Mouse (Mus musculus) gastrocnemius, adult 2 months (tissue): ENCODE measurements around the gene Ptpn11. TPM values are rescaled to one million over a fixed set of nuclear protein-coding genes. Genes with fewer than 3 reads are reported as not detected.
A peak's percentile ranks its signal among the peaks of the same experiment; 100 is the strongest.

Experiments used
- DNase-seq: peaks from one replicate; pipeline ENCODE4 v3.0.0; 2022
- H3K27ac ChIP-seq: fragments of 200-600 bp; 2 replicates; pipeline ENCODE4 v1.8.1; 2022; ENCODE audit warnings: mild to moderate bottlenecking
- H3K4me3 ChIP-seq: fragments of 200-600 bp; 2 replicates; pipeline ENCODE4 v1.8.1; 2022; ENCODE audit warnings: mild to moderate bottlenecking, moderate library complexity
- CTCF ChIP-seq: fragments of 200-600 bp; IDR thresholded peaks from 2 replicates; pipeline ENCODE4 v1.8.1; 2022; ENCODE audit warnings: antibody characterized with exemption, mild to moderate bottlenecking, moderate library complexity
- intact Hi-C: fragments of 180-260 bp; cut with DNase I; formaldehyde crosslinking; loops from one replicate; pipeline ENCODE4 v1.15.1; 2025
- total RNA-seq, 2 experiments: library from RNA; stranded (reverse); gene quantifications; 2 replicates each; pipeline ENCODE4 v1.2.3; 2021

Gene Ptpn11
- total RNA-seq, 2 experiments from 2014 or later = 70.6 to 74.4 TPM

DNA sequence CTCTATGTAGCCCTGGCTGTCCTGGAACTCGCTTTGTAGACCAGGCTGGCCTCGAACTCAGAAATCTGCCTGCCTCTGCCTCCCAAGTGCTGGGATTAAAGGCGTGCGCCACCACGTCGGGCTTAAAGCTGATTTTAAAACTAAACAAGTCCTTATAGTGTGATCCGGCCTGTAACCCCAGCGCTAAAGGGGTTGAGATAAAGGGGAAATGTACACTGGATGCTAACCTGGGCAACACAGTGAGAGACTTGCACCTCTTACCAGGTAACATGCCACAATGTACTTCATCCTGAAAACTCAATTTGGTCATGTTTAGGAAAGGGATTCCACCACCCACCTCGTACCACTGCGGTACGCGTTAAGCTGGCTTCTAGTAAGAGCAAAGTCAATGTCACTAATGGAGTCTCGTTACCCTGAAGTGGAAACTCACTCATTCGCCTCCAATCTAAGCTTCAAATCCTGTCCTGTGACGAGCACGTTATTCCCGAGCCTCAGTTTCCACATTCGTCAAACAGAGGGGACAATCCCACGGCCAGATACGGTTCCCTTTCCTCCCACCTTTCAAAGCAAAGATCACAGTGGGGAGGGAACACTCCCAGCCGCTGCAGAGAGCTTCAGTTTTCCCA lies 874 bp downstream of the Ptpn11 start:
- no peak for DNase-seq
- peak overlapping the region; percentile 84 for H3K4me3 ChIP-seq
- intact Hi-C loops = no loop called here
- no peak for TF ChIP-seq CTCF
- peak overlapping the region; percentile 97 for H3K27ac ChIP-seq

DNA sequence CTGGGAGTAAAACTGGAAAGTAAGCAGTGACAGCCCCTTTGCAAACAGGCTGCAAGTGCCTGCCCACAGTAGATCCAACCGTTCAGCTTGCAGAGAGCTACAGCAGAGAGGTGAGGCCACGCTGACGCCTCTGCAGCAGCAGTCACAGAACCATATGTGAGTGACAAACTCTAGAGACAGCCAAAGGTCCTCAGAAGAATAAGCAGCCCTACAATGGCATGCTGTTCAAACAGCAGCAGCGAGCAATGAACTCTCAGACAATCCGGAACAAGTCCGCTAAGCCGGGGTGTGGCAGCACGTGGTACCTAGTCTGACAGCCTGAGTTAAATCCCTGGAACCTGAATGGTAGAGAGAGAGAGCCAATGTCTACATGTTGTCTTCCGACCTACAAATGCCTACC lies 2.0 kb downstream of the Ptpn11 start:
- peak overlapping the region; percentile 24; the same call in 1 of the 2 replicates for H3K4me3 ChIP-seq
- DNase-seq = no peak
- TF ChIP-seq CTCF = no peak
- no peak overlapping the region for H3K27ac ChIP-seq
- intact Hi-C loops = no loop called here

DNA sequence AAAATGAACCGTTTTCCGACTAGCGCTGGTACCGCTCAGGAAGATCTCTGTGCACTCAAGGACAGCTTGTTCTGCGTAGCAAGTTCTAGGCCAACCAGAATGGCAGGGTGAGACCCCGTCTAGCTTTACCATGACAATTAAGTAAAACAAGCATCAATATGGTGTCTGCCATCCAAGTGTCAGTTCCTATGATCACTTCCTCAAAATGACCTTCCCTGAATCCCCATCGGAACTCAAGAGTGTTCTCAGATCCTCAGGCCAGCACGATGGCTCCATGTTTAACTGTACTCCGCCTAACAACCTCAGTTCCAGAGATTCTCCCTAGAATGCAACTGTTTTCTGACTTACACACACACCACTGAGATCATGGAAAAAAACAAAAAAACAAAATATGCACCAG lies 2.9 kb downstream of the Ptpn11 start:
- peak overlapping the region; percentile 15; the same call in 1 of the 2 replicates for H3K4me3 ChIP-seq
- intact Hi-C loops = no loop called here
- no peak for TF ChIP-seq CTCF
- DNase-seq = no peak
- H3K27ac ChIP-seq = peak overlapping the region; percentile 86

DNA sequence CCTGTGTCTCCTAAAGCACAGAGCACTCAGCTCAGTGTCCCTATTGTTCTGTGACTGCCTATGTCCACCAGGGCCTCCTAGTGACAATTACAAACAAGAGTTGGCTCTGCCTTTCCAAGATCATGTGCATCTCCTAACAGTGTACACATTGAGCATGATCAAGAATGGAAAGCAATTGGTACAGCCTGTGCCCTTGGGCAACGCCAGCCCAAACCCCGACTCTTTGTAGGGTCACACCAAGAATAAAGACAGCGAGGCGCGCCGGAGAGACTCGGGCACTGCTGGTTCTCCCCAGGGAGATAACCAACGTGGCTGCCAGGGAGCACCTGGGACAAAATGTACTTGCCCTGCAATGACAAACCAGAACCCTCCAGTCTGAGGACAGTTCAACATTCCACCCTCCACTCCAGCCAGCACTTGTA lies 3.6 kb downstream of the Ptpn11 start:
- peak overlapping the region; percentile 15 for H3K4me3 ChIP-seq
- no peak for TF ChIP-seq CTCF
- peak overlapping the region; percentile 86 for H3K27ac ChIP-seq
- peak; percentile 72 for DNase-seq
- intact Hi-C loops = no loop called here

DNA sequence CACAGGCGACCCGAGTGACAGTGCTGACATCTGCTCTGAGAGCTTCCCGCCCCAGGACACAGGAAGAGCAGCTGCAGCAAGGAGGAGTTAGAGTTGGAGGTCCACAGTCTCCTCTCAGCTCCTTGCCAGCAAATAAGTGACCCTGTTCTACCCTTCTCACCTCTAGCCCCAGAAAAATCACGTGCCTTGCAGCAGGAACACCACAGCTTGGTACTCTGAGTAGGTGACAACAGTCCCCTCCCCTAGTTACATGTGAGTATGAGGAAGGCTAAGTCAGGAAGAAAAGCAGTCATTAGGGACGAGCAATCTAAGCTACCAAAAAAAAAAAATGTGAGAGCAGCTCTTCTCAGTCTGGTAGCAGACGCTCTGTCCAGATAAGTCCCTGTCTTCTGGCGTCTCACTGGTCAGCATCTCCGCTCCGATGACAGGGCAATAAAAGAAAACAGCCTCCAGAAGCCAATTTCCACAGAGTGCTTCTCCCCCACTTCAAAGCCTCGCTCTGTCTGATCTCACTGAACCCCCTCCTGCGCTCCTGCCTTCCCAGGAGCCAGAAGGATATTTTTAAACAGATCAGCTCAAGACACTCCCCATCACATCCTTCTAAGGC lies 6.1 kb downstream of the Ptpn11 start:
- TF ChIP-seq CTCF = no peak
- peak; percentile 43 for DNase-seq
- peak overlapping the region; percentile 86 for H3K27ac ChIP-seq
- intact Hi-C loops = no loop called here
- H3K4me3 ChIP-seq = peak overlapping the region; percentile 60

DNA sequence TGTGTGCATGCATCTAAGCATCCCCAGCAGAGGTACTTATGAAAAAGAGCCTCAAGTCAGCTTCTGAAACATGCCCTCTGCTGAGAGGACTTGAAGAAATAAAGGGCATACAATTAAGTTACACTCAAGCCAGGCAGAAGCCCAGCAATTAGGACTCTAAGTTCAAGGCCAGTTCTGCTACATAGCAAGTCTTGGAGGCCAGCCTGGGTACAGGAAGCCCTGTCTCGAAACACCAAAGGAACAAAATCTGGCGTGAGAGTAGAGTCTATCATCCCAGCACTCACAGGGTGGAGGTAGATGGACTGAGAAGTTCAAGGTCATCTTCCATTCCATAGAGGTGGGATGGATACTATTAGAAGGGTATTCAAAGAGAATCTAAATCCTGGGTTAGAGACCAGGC lies 6.8 kb downstream of the Ptpn11 start:
- Histone ChIP-seq H3K4me3 (peak overlapping the region; percentile 60), H3K27ac (peak overlapping the region; percentile 86)
- intact Hi-C loops = no loop called here
- no peak for DNase-seq
- TF ChIP-seq CTCF = no peak

DNA sequence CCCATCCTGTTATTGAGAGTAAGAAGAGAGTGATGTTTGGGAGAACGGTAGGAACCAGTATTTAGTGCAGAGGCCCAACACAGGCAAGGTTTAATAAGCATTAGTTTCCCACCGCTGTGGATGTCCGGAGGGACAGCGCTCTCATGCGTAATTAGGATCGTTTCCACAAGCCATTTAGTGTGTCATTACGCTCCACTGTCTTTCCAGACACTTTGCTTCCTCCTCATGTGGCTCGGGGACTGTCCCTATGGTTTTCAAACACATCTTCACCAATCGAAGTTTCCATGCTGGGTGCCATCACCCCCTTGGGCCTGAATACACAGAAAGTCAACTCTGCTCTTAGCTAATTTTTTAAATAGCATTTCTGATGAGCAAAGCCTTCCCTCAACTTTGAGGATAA lies 7.9 kb downstream of the Ptpn11 start:
- no peak for DNase-seq
- no peak overlapping the region for H3K4me3 ChIP-seq
- intact Hi-C loops = no loop called here

DNA sequence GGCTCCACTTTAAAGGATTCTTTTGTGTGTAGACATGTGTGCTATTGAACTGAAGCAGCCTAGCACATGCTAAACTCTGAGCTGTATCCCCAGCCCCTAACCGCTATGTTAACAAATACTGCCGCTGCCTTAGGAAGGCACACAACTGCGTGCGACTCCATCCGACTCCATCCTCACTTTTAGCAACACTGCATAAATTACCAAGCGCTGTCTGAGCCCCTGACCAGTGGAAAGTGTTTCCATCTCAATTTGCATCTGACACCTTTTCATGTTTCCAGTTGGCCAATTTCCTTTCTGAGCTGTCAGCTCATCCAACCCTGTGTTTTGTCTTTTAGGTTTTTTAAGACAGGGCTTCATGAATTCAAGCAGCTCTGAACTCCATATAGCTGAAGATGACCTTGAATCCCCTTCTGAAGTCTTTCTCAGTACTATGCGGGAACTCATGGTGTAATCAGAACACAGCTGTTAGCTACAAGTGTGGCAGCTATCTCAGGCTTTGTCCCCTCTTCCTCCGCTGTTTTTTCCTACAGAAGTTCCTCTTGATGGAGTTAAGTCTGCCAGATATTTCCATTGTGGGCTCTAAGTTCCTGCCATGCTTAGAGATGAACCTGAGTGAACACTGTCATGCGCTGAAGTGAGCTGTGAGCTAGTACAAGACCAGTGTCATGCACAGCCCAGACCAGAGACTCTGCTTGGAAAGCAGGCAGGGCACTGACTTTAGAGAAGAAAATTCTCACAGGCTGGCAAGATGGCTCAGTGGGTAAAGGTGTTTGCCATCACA lies 11.9 kb downstream of the Ptpn11 start:
- DNase-seq = no peak
- Histone ChIP-seq H3K27ac (no peak overlapping the region), H3K4me3 (no peak overlapping the region)
- intact Hi-C loops = no loop called here
- no peak for TF ChIP-seq CTCF

More for the DNA sequence above, 7.9 kb downstream of the Ptpn11 start:
- no peak overlapping the region for H3K27ac ChIP-seq
- TF ChIP-seq CTCF = no peak

DNA sequence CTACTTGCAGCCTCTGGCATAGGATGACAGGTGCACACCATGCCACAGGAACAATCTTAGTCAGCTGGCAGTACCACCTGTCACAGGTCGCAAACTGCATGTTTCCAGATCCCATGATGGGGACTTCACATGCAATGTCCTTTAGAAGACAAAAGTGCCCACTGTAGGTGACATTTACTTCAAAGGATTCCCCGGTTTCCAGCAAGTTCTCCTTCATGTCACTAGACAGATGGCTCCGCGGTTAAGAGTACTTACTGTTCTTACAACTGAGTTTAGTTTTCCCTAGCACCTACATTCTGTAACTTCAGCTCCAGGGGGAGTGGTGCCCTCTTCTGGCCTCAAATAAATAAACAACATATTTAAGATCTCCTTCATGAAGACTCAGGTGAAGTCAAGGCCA lies 18.4 kb downstream of the Ptpn11 start:
- H3K4me3 ChIP-seq = no peak overlapping the region
- DNase-seq = no peak

DNA sequence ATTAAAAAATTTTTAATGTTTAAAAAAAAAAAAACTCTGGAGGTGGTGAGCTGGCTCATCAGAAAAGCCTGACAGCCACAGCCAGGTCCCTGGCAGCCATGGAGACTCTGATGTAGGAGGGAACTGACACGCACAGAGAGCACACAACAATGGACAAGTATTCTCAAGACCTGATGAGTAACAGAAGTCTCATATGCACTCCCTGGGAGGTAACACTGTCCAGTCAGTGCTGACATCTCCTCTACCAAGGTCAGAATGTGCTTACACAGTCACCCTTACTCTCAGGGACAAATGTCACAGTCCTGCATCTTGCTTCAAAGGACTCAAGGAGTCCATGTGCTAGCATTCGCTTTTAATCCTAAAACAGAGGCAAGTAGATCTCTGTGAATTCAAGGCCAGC lies 21.6 kb downstream of the Ptpn11 start:
- no peak overlapping the region for H3K27ac ChIP-seq
- no peak overlapping the region for H3K4me3 ChIP-seq
- intact Hi-C loops = no loop called here
- DNase-seq = no peak
- no peak for TF ChIP-seq CTCF

More for the DNA sequence above, 18.4 kb downstream of the Ptpn11 start:
- intact Hi-C loops = loop anchor here (5.0 kb wide), 1 partner anchor 221 kb away; no protein-coding TSS in a partner anchor
- peak; percentile 57 for TF ChIP-seq CTCF
- H3K27ac ChIP-seq = peak overlapping the region; percentile 72

DNA sequence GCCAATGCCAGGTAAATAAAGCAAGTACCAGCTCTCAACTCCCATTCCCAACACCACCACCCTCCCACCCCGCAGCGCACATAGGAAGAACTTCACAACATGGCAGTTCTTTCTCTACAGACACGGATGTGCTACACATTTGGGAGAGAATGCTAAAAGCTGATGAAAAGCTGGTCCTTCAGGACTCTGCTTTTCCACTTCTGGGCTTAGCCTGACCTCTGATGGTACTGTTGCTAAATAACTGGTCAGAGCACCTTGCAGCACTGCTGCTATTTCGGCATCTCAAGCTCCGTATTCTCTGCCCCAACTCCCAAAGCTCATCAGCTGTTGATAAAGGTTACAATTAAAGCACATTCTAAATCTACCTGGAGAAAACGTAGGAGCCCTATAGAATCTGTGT lies 24.3 kb downstream of the Ptpn11 start:
- no peak for TF ChIP-seq CTCF

DNA sequence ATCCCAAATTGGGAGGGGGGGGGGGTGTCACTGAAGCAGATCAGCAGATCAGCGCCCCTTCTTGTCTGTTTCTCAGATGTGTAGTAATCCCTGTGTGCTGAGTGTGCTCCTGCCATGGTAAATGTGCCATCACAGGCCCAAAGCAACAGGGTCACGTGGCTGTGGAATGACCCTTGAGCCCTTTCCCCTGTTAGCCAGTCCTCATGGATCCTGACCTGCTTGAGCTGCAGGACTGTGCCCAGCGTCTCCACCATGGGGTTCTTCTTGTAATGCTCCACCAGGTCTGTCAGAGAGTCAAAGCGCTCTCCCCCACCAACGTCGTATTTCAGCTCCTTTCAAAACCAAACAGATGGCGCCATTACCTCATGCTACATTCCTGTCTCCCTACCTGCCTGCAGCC lies 28.3 kb downstream of the Ptpn11 start:
- Histone ChIP-seq H3K4me3 (no peak overlapping the region), H3K27ac (no peak overlapping the region)
- intact Hi-C loops = no loop called here
- TF ChIP-seq CTCF = no peak
- no peak for DNase-seq

More for the DNA sequence above, 24.3 kb downstream of the Ptpn11 start:
- H3K4me3 ChIP-seq = no peak overlapping the region
- H3K27ac ChIP-seq = no peak overlapping the region
- intact Hi-C loops = no loop called here
- no peak for DNase-seq

DNA sequence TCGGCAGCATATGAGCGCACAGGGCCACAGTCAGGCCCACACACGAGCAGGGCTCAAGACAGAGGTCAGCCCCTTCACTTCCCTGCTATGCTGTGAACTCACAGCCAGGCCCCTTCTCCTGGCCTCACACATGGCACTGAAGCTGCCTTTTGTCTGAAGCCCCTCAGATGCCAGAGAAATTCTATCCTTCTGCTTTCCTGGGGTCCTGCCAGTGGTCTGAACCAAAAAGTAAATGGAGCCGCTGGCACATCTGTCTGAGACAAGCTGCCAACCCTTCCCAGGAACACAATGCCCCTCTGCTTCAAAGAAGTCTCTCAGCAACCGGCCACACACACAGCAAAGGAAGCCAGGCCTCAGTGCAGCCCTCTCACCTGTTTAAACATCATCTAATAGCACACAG lies 28.9 kb downstream of the Ptpn11 start:
- Histone ChIP-seq H3K27ac (no peak overlapping the region), H3K4me3 (no peak overlapping the region)
- no peak for TF ChIP-seq CTCF
- intact Hi-C loops = no loop called here
- no peak for DNase-seq
